ENCODE assay signal across 18 mouse cellular contexts in genomic region chr3:133459174-133459573, GRCm38 (mm10).
DNase-seq lines count a peak whose midpoint lies in the region; ATAC-seq and TF ChIP-seq lines count a peak whose summit lies in the region.
"Had no signal": no experiment of that assay in that cellular context is flagged by ENCODE, and none has a peak within 500 bp of the region (broad histone marks: within the 10 kb centered on the region; RNA-seq: fewer than 3 reads in every experiment).

No protein-coding gene starts in this region.

- ATAC-seq in forebrain, embryonic 13.5 days = 0 out of 2 replicates have a peak, but pooled peaks have one; percentile 34
- no peak for ATAC-seq in forebrain, postnatal 0 days
- 0 out of 2 replicates have a peak, but pooled peaks have one; percentile 33 for ATAC-seq in midbrain, embryonic 11.5 days (ENCODE audit: low FRiP score)
- ATAC-seq in midbrain, postnatal 0 days (ENCODE audit: low FRiP score) = no peak
- ATAC-seq in neural tube, embryonic 11.5 days (ENCODE audit: insufficient read depth, low FRiP score, low TSS enrichment) = 0 out of 2 replicates have a peak, but pooled peaks have one; percentile 40
- ATAC-seq: forebrain, embryonic 15.5 days had no signal

- H3K4me2 ChIP-seq in forebrain, embryonic 13.5 days = no peak overlapping the region
- no peak overlapping the region for H3K4me2 ChIP-seq in forebrain, postnatal 0 days (ENCODE audit: low read depth)
- H3K4me2 ChIP-seq in midbrain, embryonic 11.5 days = no peak overlapping the region
- no peak overlapping the region for H3K4me2 ChIP-seq in midbrain, postnatal 0 days (ENCODE audit: low read depth, low read length, poor library complexity, severe bottlenecking)
- no peak overlapping the region for H3K4me2 ChIP-seq in neural tube, embryonic 11.5 days (ENCODE audit: low read depth)
- H3K4me2 ChIP-seq: embryonic facial prominence, embryonic 12.5 days; forebrain, embryonic 15.5 days; heart, embryonic 11.5 days; heart, embryonic 15.5 days; hindbrain, embryonic 15.5 days had no signal

- DNase-seq in forebrain, postnatal 0 days = no peak
- no peak for DNase-seq in midbrain, embryonic 11.5 days (ENCODE audit: low spot score, missing footprints)
- DNase-seq in midbrain, postnatal 0 days (ENCODE audit: low spot score) = no peak
- no peak for DNase-seq in neural tube, embryonic 11.5 days (ENCODE audit: low spot score)
- DNase-seq in neural tube, embryonic 10.5 days (ENCODE audit: extremely low spot score, low spot score) = no peak
- DNase-seq: adrenal gland, adult 8-10 months; adrenal gland, postnatal 36 days; cerebellum, adult 2 months; cerebellum, postnatal 10 days; gastrocnemius, postnatal 14 days; heart, adult 2 months; heart, postnatal 14 days had no signal

- H3K9me3 ChIP-seq in forebrain, embryonic 13.5 days (replicated peaks) = no peaks in the 10 kb centered on the region
- H3K9me3 ChIP-seq in forebrain, postnatal 0 days (ENCODE audit: low read length) = no peaks in the 10 kb centered on the region
- no peaks in the 10 kb centered on the region for H3K9me3 ChIP-seq in midbrain, embryonic 11.5 days (ENCODE audit: control insufficient read depth, low read length)
- H3K9me3 ChIP-seq in midbrain, postnatal 0 days (ENCODE audit: low read length) = no peaks in the 10 kb centered on the region
- H3K9me3 ChIP-seq in neural tube, embryonic 11.5 days (ENCODE audit: control insufficient read depth, low read length) = no peaks in the 10 kb centered on the region
- H3K9me3 ChIP-seq: embryonic facial prominence, embryonic 12.5 days; forebrain, embryonic 15.5 days; heart, embryonic 15.5 days; hindbrain, embryonic 15.5 days had no signal

- no peaks in the 10 kb centered on the region for H3K27me3 ChIP-seq in forebrain, embryonic 13.5 days
- H3K27me3 ChIP-seq in forebrain, postnatal 0 days (ENCODE audit: insufficient read depth, low read length) = no peaks in the 10 kb centered on the region
- no peaks in the 10 kb centered on the region for H3K27me3 ChIP-seq in midbrain, embryonic 11.5 days (ENCODE audit: control insufficient read depth, insufficient read depth, low read length)
- no peaks in the 10 kb centered on the region for H3K27me3 ChIP-seq in midbrain, postnatal 0 days (ENCODE audit: insufficient read depth, low read length)
- no peaks in the 10 kb centered on the region for H3K27me3 ChIP-seq in neural tube, embryonic 11.5 days (ENCODE audit: control insufficient read depth, insufficient read depth, low read length)
- H3K27me3 ChIP-seq: embryonic facial prominence, embryonic 12.5 days; forebrain, embryonic 15.5 days; heart, embryonic 15.5 days; hindbrain, embryonic 15.5 days had no signal

- H3K36me3 ChIP-seq in forebrain, embryonic 13.5 days (ENCODE audit: poor library complexity, severe bottlenecking) = peaks cover 28% of the 10 kb centered on the region
- H3K36me3 ChIP-seq in forebrain, postnatal 0 days (ENCODE audit: insufficient read depth) = 0 out of 2 replicates have a peak, but pooled peaks cover 5% of the 10 kb centered on the region
- no peaks in the 10 kb centered on the region for H3K36me3 ChIP-seq in midbrain, embryonic 11.5 days (ENCODE audit: control insufficient read depth, insufficient read depth, low read length)
- 0 out of 2 replicates have a peak, but pooled peaks cover 3% of the 10 kb centered on the region for H3K36me3 ChIP-seq in midbrain, postnatal 0 days (ENCODE audit: insufficient read depth, low read length)
- no peaks in the 10 kb centered on the region for H3K36me3 ChIP-seq in neural tube, embryonic 11.5 days (ENCODE audit: control insufficient read depth, insufficient read depth, low read length)

- no peak for TF ChIP-seq CTCF in forebrain, postnatal 0 days (IDR thresholded peaks at IDR 0.05; ENCODE audit: low read depth)
- TF ChIP-seq CTCF in midbrain, postnatal 0 days (IDR thresholded peaks at IDR 0.05) = no peak

- H3K27ac ChIP-seq in forebrain, embryonic 13.5 days = no peak overlapping the region
- H3K27ac ChIP-seq in forebrain, postnatal 0 days (ENCODE audit: low read depth, low read length) = no peak overlapping the region
- no peak overlapping the region for H3K27ac ChIP-seq in midbrain, embryonic 11.5 days (ENCODE audit: low read depth, low read length)
- no peak overlapping the region for H3K27ac ChIP-seq in midbrain, postnatal 0 days (ENCODE audit: low read depth, low read length)
- H3K27ac ChIP-seq in neural tube, embryonic 11.5 days (ENCODE audit: low read depth, low read length) = no peak overlapping the region
- H3K27ac ChIP-seq: embryonic facial prominence, embryonic 12.5 days; forebrain, embryonic 15.5 days; heart, adult 2 months; heart, embryonic 15.5 days; hindbrain, embryonic 15.5 days had no signal

- no peak overlapping the region for H3K4me3 ChIP-seq in forebrain, embryonic 13.5 days
- no peak overlapping the region for H3K4me3 ChIP-seq in forebrain, postnatal 0 days (ENCODE audit: low read depth, low read length)
- H3K4me3 ChIP-seq in midbrain, embryonic 11.5 days (ENCODE audit: low read depth, low read length) = no peak overlapping the region
- no peak overlapping the region for H3K4me3 ChIP-seq in midbrain, postnatal 0 days (ENCODE audit: low read depth, low read length)
- H3K4me3 ChIP-seq in neural tube, embryonic 11.5 days (ENCODE audit: low read depth, low read length) = no peak overlapping the region
- H3K4me3 ChIP-seq: embryonic facial prominence, embryonic 12.5 days; forebrain, embryonic 15.5 days; heart, adult 2 months; heart, embryonic 15.5 days; hindbrain, embryonic 15.5 days had no signal

- WGBS in forebrain, embryonic 13.5 days = 81% methylated on average over 1 of the region's 1 CpGs
- WGBS in forebrain, postnatal 0 days = 84% methylated on average over 1 of the region's 1 CpGs
- WGBS in midbrain, embryonic 11.5 days = 92% methylated on average over 1 of the region's 1 CpGs
- WGBS in midbrain, postnatal 0 days = 86% methylated on average over 1 of the region's 1 CpGs
- WGBS in neural tube, embryonic 11.5 days = 69% methylated on average over 1 of the region's 1 CpGs

- no peaks in the 10 kb centered on the region for H3K4me1 ChIP-seq in forebrain, embryonic 13.5 days
- no peaks in the 10 kb centered on the region for H3K4me1 ChIP-seq in forebrain, postnatal 0 days (ENCODE audit: insufficient read depth)
- no peaks in the 10 kb centered on the region for H3K4me1 ChIP-seq in midbrain, embryonic 11.5 days (ENCODE audit: control insufficient read depth, insufficient read depth, low read length)
- H3K4me1 ChIP-seq in midbrain, postnatal 0 days (ENCODE audit: insufficient read depth, low read length) = no peaks in the 10 kb centered on the region
- no peaks in the 10 kb centered on the region for H3K4me1 ChIP-seq in neural tube, embryonic 11.5 days (ENCODE audit: control insufficient read depth, insufficient read depth, low read length)
- H3K4me1 ChIP-seq: embryonic facial prominence, embryonic 12.5 days; forebrain, embryonic 15.5 days; heart, embryonic 15.5 days; hindbrain, embryonic 15.5 days had no signal

- H3K9ac ChIP-seq in forebrain, embryonic 13.5 days = no peak overlapping the region
- no peak overlapping the region for H3K9ac ChIP-seq in forebrain, postnatal 0 days
- no peak overlapping the region for H3K9ac ChIP-seq in midbrain, embryonic 11.5 days (ENCODE audit: low read length)
- no peak overlapping the region for H3K9ac ChIP-seq in midbrain, postnatal 0 days (replicated peaks; ENCODE audit: low read length, poor library complexity, severe bottlenecking)
- no peak overlapping the region for H3K9ac ChIP-seq in neural tube, embryonic 11.5 days (ENCODE audit: low read length)
- H3K9ac ChIP-seq: embryonic facial prominence, embryonic 12.5 days; forebrain, embryonic 15.5 days; heart, embryonic 15.5 days; hindbrain, embryonic 15.5 days had no signal

Comparison
In these comparisons a context has a peak if more than half of its experiments do, and no peak if none do; other contexts are left out.
1. ATAC-seq: peak in forebrain, embryonic 13.5 days (single experiment), midbrain, embryonic 11.5 days (single experiment) and neural tube, embryonic 11.5 days (single experiment); none in forebrain, postnatal 0 days (single experiment) and midbrain, postnatal 0 days (single experiment).